Mouse (Mus musculus) heart, postnatal 0 days (tissue): Measurements from ENCODE around the gene Bcl7b.

Experiments
- CTCF ChIP-seq: IDR thresholded peaks from 2 replicates; pipeline ENCODE4 v1.5.1; 2016; ENCODE audit warnings: antibody characterized with exemption, control low read depth, low read depth
- EP300 ChIP-seq: IDR thresholded peaks from 2 replicates; pipeline ENCODE4 v1.6.1; 2016; ENCODE audit warnings: antibody characterized with exemption, low read depth

GRCm38 (mm10) chr5:135145955-135146354 is 22.1 kb upstream of the Bcl7b start:
- TF ChIP-seq CTCF (no peak), EP300 (no peak)
